Mouse (Mus musculus) myocyte (in vitro differentiated cells): ENCODE results near the gene Smim24. TPM values are rescaled to one million over a fixed set of nuclear protein-coding genes. Genes with fewer than 3 reads are reported as not detected.
A peak's percentile ranks its signal among the peaks of the same experiment; 100 is the strongest.

Experiments
- H3K27me3 ChIP-seq: one replicate; pipeline ENCODE4 v1.6.1; 2011; ENCODE audit not compliant: control insufficient read depth, insufficient read depth, insufficient read length
- H3K36me3 ChIP-seq: one replicate; pipeline ENCODE4 v1.6.1; 2011; ENCODE audit not compliant: control insufficient read depth, insufficient read depth
- H3K4me2 ChIP-seq: one replicate; pipeline ENCODE4 v1.6.1; 2011; ENCODE audit warnings: low read depth, control low read depth
- H3K4me3 ChIP-seq: one replicate; pipeline ENCODE4 v1.5.1; 2011; ENCODE audit warnings: mild to moderate bottlenecking, control low read depth, moderate library complexity
- H3K79me2 ChIP-seq: one replicate; pipeline ENCODE4 v1.6.1; 2011; ENCODE audit not compliant: control insufficient read depth, insufficient read depth
- H3ac ChIP-seq: one replicate; pipeline ENCODE4 v1.6.1; 2011; ENCODE audit not compliant: control insufficient read depth, insufficient read length
- CEBPB ChIP-seq: IDR thresholded peaks from 2 replicates; pipeline ENCODE4 v1.6.1; 2011; ENCODE audit warnings: mild to moderate bottlenecking, moderate library complexity; ENCODE audit not compliant: poor library complexity, insufficient read depth, severe bottlenecking
- E2F4 ChIP-seq: IDR thresholded peaks from one replicate; pipeline ENCODE4 v1.6.1; 2011; ENCODE audit warnings: mild to moderate bottlenecking, control low read depth, moderate library complexity; ENCODE audit not compliant: insufficient read depth
- MAX ChIP-seq: IDR thresholded peaks from one replicate; pipeline ENCODE4 v1.6.1; 2011; ENCODE audit warnings: low read depth, mild to moderate bottlenecking, control low read depth
- MYOD1 ChIP-seq, 3 experiments: IDR thresholded peaks; one replicate each; pipeline ENCODE4 v1.6.1; 2011; ENCODE audit warnings: control low read depth in 2 of 3, low read depth in 2 of 3, mild to moderate bottlenecking in 2 of 3, moderate library complexity in 1 of 3; ENCODE audit not compliant: insufficient read length in 2 of 3, control insufficient read depth in 1 of 3
- MYOG ChIP-seq, 3 experiments: IDR thresholded peaks; one replicate each; pipeline ENCODE4 v1.6.1; 2011; ENCODE audit warnings: control low read depth in 2 of 3, low read depth in 2 of 3, mild to moderate bottlenecking in 2 of 3; ENCODE audit not compliant: insufficient read length in 2 of 3, control insufficient read depth in 1 of 3, insufficient read depth in 1 of 3
- POLR2A ChIP-seq: IDR thresholded peaks from one replicate; pipeline ENCODE4 v1.6.1; 2011; ENCODE audit warnings: low read depth, mild to moderate bottlenecking, control low read depth, moderate library complexity; ENCODE audit not compliant: insufficient read length
- POLR2AphosphoS2 ChIP-seq: IDR thresholded peaks from one replicate; pipeline ENCODE4 v1.6.1; 2011; ENCODE audit warnings: low read depth, control low read depth; ENCODE audit not compliant: insufficient read length
- REST ChIP-seq: IDR thresholded peaks from one replicate; pipeline ENCODE4 v1.6.1; 2011; ENCODE audit warnings: mild to moderate bottlenecking, control low read depth, moderate library complexity; ENCODE audit not compliant: insufficient read depth, insufficient read length
- SRF ChIP-seq: IDR thresholded peaks from one replicate; pipeline ENCODE4 v1.6.1; 2011; ENCODE audit warnings: low read depth; ENCODE audit not compliant: control insufficient read depth, insufficient read length
- TCF12 ChIP-seq: IDR thresholded peaks from one replicate; pipeline ENCODE4 v1.6.1; 2011; ENCODE audit warnings: mild to moderate bottlenecking, control low read depth; ENCODE audit not compliant: poor library complexity, insufficient read depth, severe bottlenecking
- TCF3 ChIP-seq: IDR thresholded peaks from one replicate; pipeline ENCODE4 v1.6.1; 2011; ENCODE audit warnings: low read depth, control low read depth; ENCODE audit not compliant: insufficient read length
- USF1 ChIP-seq: IDR thresholded peaks from one replicate; pipeline ENCODE4 v1.6.1; 2011; ENCODE audit warnings: low read depth, mild to moderate bottlenecking, control low read depth, moderate library complexity
- polyA plus RNA-seq: library from polyadenylated mRNA; unstranded; fragments of >200 nt; fragmentation: generic; extraction: Trizol; gene quantifications from one replicate; pipeline ENCODE4 v1.2.1, GENCODE M21; 2012; ENCODE audit warnings: missing spikeins

The Smim24 gene
- polyA plus RNA-seq, 1 experiment, result 0.30 TPM

DNA sequence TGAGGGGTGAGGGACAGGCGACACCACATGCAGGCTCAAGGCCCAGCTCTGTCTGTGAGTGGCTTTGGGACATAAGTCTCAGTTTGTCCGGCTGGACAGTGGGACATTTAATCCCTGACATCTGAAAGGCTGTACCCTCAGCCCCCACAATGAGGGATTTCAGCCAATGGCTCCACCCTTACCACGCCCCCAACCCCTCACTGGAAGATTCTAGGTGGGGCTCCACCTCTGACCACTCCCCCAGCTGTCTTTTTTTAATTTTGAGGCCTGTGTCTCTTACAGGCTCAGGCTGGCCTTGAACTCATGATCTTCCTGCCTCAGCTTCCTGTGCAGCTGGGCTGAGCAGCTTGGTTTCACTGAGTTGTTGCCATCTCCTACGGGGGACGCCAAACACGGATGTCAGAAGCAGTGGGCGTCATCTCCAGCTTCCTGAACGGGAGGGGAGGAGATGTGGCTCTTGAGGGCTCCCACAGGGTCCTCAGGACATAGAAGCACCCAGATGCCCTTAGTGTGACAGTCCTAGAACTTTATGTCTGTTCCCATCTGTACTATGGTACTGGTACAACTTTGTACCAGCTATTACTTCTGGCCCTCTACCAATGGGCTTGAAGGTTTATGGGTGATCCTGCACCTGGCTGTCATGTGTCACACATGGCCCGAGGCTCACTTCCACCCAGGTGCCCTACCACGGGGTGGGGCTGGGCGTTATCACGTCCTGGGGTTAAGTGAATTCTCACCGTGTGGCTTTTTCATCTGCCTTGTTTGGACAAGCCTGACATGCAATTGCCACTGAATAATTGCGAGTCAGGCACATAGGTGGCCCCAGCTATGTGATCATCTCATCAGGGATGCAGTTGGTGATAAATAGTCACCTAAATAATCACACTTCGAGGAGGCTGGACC lies 41.8 kb downstream of the Smim24 start:
- no peaks in the 10 kb centered on the region for H3K36me3 ChIP-seq
- no peak overlapping the region for H3K4me3 ChIP-seq
- no peak overlapping the region for H3ac ChIP-seq
- no peaks in the 10 kb centered on the region for H3K79me2 ChIP-seq
- H3K27me3 ChIP-seq, result no peaks in the 10 kb centered on the region
- TF ChIP-seq POLR2A (peak; percentile 0), MYOG (IDR thresholded peaks at IDR 0.05; ENCODE audit: control insufficient read depth in 1 of 3, insufficient read depth in 1 of 3, insufficient read length in 2 of 3, low read depth in 2 of 3) (no peak)
- H3K4me2 ChIP-seq, result peak overlapping the region; percentile 91

- Histone ChIP-seq H3K4me3 (no peak overlapping the region), H3K27me3 (no peaks in the 10 kb centered on the region), H3K79me2 (no peaks in the 10 kb centered on the region), H3K4me2 (no peak overlapping the region), H3ac (no peak overlapping the region), H3K36me3 (no peaks in the 10 kb centered on the region)
- no peak for TF ChIP-seq E2F4
- no peak for TF ChIP-seq TCF3
- no peak for TF ChIP-seq TCF12
- no peak for TF ChIP-seq SRF
- TF ChIP-seq POLR2AphosphoS2, result no peak
- no peak for TF ChIP-seq MAX
- no peak for TF ChIP-seq CEBPB
- TF ChIP-seq MYOD1 (IDR thresholded peaks at IDR 0.05; ENCODE audit: control insufficient read depth in 1 of 3, insufficient read length in 2 of 3, low read depth in 2 of 3), result no peak
- TF ChIP-seq POLR2A, result no peak
- TF ChIP-seq REST, result no peak
- TF ChIP-seq MYOG (IDR thresholded peaks at IDR 0.05; ENCODE audit: control insufficient read depth in 1 of 3, insufficient read depth in 1 of 3, insufficient read length in 2 of 3, low read depth in 2 of 3), result no peak
- TF ChIP-seq USF1, result no peak
Observed at GRCm38 (mm10) chr10:81435436-81435835, 42.6 kb downstream of the Smim24 start.

DNA sequence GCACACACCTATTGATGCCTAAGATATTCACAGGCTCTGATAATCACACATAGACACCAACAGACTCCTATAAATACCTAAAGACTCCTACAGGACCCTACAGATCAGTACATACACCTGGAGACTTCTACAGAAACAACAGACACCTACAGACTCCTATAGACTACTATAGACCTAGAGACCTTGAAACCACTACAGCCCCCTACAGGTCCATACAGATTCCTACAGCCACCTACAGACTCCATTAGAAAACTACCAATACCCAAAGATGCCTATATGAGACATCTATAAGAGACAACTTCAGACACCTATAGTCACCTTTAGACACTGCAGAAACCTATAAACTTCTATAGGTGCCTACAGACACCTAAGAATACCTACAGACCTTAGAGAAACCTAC lies 48.2 kb downstream of the Smim24 start:
- no peak for TF ChIP-seq POLR2AphosphoS2
- no peak for TF ChIP-seq MYOG (IDR thresholded peaks at IDR 0.05; ENCODE audit: control insufficient read depth in 1 of 3, insufficient read depth in 1 of 3, insufficient read length in 2 of 3, low read depth in 2 of 3)
- TF ChIP-seq SRF, result no peak
- TF ChIP-seq TCF12, result no peak
- no peak for TF ChIP-seq USF1
- TF ChIP-seq MAX, result no peak
- no peak for TF ChIP-seq REST
- no peak for TF ChIP-seq TCF3
- no peak for TF ChIP-seq MYOD1 (IDR thresholded peaks at IDR 0.05; ENCODE audit: control insufficient read depth in 1 of 3, insufficient read length in 2 of 3, low read depth in 2 of 3)
- TF ChIP-seq CEBPB, result no peak
- no peak for TF ChIP-seq POLR2A

More for the DNA sequence above, 48.2 kb downstream of the Smim24 start:
- Histone ChIP-seq H3K27me3 (no peaks in the 10 kb centered on the region), H3ac (no peak overlapping the region), H3K36me3 (no peaks in the 10 kb centered on the region), H3K4me2 (no peak overlapping the region), H3K4me3 (no peak overlapping the region), H3K79me2 (no peaks in the 10 kb centered on the region)

Other genes with a start within 250 kb of the Smim24 start
- gene Pias4, start 225.1 kb upstream of the Smim24 start, polyA plus RNA-seq, result 43.2 TPM
- gene Eef2, start 216.4 kb upstream of the Smim24 start, polyA plus RNA-seq, result 3,891 TPM
- 120 TPM for gene Dapk3, start 210.0 kb upstream of the Smim24 start, polyA plus RNA-seq
- 0.12 TPM for gene 4930442H23Rik, start 209.2 kb upstream of the Smim24 start, polyA plus RNA-seq
- gene Nmrk2, start 191.0 kb upstream of the Smim24 start, polyA plus RNA-seq, result 52.3 TPM
- gene Atcay, start 162.2 kb upstream of the Smim24 start, polyA plus RNA-seq, result 0.11 TPM
- 2.3 TPM for gene Zfr2, start 159.9 kb upstream of the Smim24 start, polyA plus RNA-seq
- 0.67 TPM for gene Matk, start 140.1 kb upstream of the Smim24 start, polyA plus RNA-seq
- gene Mrpl54, start 126.1 kb upstream of the Smim24 start, polyA plus RNA-seq, result 167 TPM
- gene Apba3, start 126.1 kb upstream of the Smim24 start, polyA plus RNA-seq, result 166 TPM
- 0.17 TPM for gene Tjp3, start 101.5 kb upstream of the Smim24 start, polyA plus RNA-seq
- 23.3 TPM for gene Pip5k1c, start 100.1 kb upstream of the Smim24 start, polyA plus RNA-seq
- 31.3 TPM for gene Cactin, start 71.9 kb upstream of the Smim24 start, polyA plus RNA-seq
- gene Tbxa2r, start 64.3 kb upstream of the Smim24 start, polyA plus RNA-seq, result 0.16 TPM
- gene Gipc3, start 49.8 kb upstream of the Smim24 start, polyA plus RNA-seq, result 0.10 TPM
- gene Hmg20b, start 42.6 kb upstream of the Smim24 start, polyA plus RNA-seq, result 80.2 TPM
- 21.7 TPM for gene Mfsd12, start 35.6 kb upstream of the Smim24 start, polyA plus RNA-seq
- 0.92 TPM for gene 4930404N11Rik, start 27.2 kb upstream of the Smim24 start, polyA plus RNA-seq
- 42.0 TPM for gene Fzr1, start 14.5 kb upstream of the Smim24 start, polyA plus RNA-seq
- gene Dohh, start 8.6 kb upstream of the Smim24 start, polyA plus RNA-seq, result 103 TPM
- 1.7 TPM for gene Gm48551, start 8.6 kb upstream of the Smim24 start, polyA plus RNA-seq
- 0.73 TPM for gene Gm48552, start 4.0 kb upstream of the Smim24 start, polyA plus RNA-seq
- gene Nfic, start 62.6 kb downstream of the Smim24 start, polyA plus RNA-seq, result 115 TPM
- gene Celf5, start 89.7 kb downstream of the Smim24 start, polyA plus RNA-seq, result 0.37 TPM
- gene Ncln, start 103.3 kb downstream of the Smim24 start, polyA plus RNA-seq, result 153 TPM
- not detected for gene S1pr4, start 107.1 kb downstream of the Smim24 start, polyA plus RNA-seq
- not detected for gene Gna15, start 131.2 kb downstream of the Smim24 start, polyA plus RNA-seq
- 58.2 TPM for gene Gna11, start 152.1 kb downstream of the Smim24 start, polyA plus RNA-seq
- gene Aes, start 166.4 kb downstream of the Smim24 start, polyA plus RNA-seq, result 639 TPM
- gene Tle2, start 181.5 kb downstream of the Smim24 start, polyA plus RNA-seq, result 11.3 TPM
- gene Tle6, start 208.0 kb downstream of the Smim24 start, polyA plus RNA-seq, result 15.3 TPM
- 0.78 TPM for gene BC025920, start 213.2 kb downstream of the Smim24 start, polyA plus RNA-seq
- gene Sirt6, start 234.7 kb downstream of the Smim24 start, polyA plus RNA-seq, result 28.0 TPM
- 11.8 TPM for gene Ankrd24, start 235.5 kb downstream of the Smim24 start, polyA plus RNA-seq